Mouse (Mus musculus) induced T-regulatory cell, adult 2 months (primary cell): ENCODE data around the gene Skap2.

Experiments used
- DNase-seq: peaks from one replicate; pipeline ENCODE4 v3.0.0-alpha.2; 2012; ENCODE audit warnings: low read depth

The Skap2 gene

GRCm38 (mm10) chr6:52012409-52013244, at the start of gene Skap2:
Skap2 (minus strand) TSS chr6:52012549.
- peak; percentile 97 for DNase-seq

GRCm38 (mm10) chr6:52058899-52059448, 46.6 kb upstream of the Skap2 start:
- DNase-seq: no peak

GRCm38 (mm10) chr6:52058120-52058519, 45.8 kb upstream of the Skap2 start:
- no peak for DNase-seq

- no peak for DNase-seq
Measured at GRCm38 (mm10) chr6:52053567-52054561, 41.5 kb upstream of the Skap2 start.

- DNase-seq: no peak
Measured at GRCm38 (mm10) chr6:52050062-52050461, 37.7 kb upstream of the Skap2 start.

- no peak for DNase-seq
Measured at GRCm38 (mm10) chr6:52045517-52045916, 33.2 kb upstream of the Skap2 start.

GRCm38 (mm10) chr6:52036077-52036476, 23.7 kb upstream of the Skap2 start:
- peak; percentile 42 for DNase-seq

GRCm38 (mm10) chr6:52031181-52031580, 18.8 kb upstream of the Skap2 start:
- no peak for DNase-seq

GRCm38 (mm10) chr6:52028131-52028530, 15.8 kb upstream of the Skap2 start:
- DNase-seq: no peak

GRCm38 (mm10) chr6:52027181-52027580, 14.8 kb upstream of the Skap2 start:
- DNase-seq: no peak

GRCm38 (mm10) chr6:52026281-52026680, 13.9 kb upstream of the Skap2 start:
- DNase-seq: no peak

GRCm38 (mm10) chr6:52024730-52025129, 12.4 kb upstream of the Skap2 start:
- DNase-seq: no peak

- no peak for DNase-seq
Measured at GRCm38 (mm10) chr6:52022363-52022762, 10.0 kb upstream of the Skap2 start.

GRCm38 (mm10) chr6:52020276-52020675, 7.9 kb upstream of the Skap2 start:
- no peak for DNase-seq

GRCm38 (mm10) chr6:52013245-52013945, 1.0 kb upstream of the Skap2 start:
- no peak for DNase-seq

GRCm38 (mm10) chr6:52011559-52012408, 565 bp downstream of the Skap2 start:
- peak; percentile 25 for DNase-seq

- DNase-seq: no peak
Measured at GRCm38 (mm10) chr6:52009385-52009784, 3.0 kb downstream of the Skap2 start.

GRCm38 (mm10) chr6:52008757-52009156, 3.6 kb downstream of the Skap2 start:
- no peak for DNase-seq

GRCm38 (mm10) chr6:52006649-52007218, 5.6 kb downstream of the Skap2 start:
- DNase-seq: no peak

- no peak for DNase-seq
Measured at GRCm38 (mm10) chr6:52005963-52006648, 6.2 kb downstream of the Skap2 start.
